Mouse (Mus musculus) ovary, adult 2 months (tissue): ENCODE data around the gene Trappc13. TPM values are rescaled to one million over a fixed set of nuclear protein-coding genes. Genes with fewer than 3 reads are reported as not detected.

Experiments used
- polyA plus RNA-seq: library from polyadenylated mRNA; depleted of rRNA; stranded (reverse); fragments of >200 nt; gene quantifications from 2 replicates; pipeline ENCODE4 v1.2.3, GENCODE M21; 2012; rRNA removed

The Trappc13 gene
- 4.7 and 6.6 TPM in 2 replicates for polyA plus RNA-seq

DNA sequence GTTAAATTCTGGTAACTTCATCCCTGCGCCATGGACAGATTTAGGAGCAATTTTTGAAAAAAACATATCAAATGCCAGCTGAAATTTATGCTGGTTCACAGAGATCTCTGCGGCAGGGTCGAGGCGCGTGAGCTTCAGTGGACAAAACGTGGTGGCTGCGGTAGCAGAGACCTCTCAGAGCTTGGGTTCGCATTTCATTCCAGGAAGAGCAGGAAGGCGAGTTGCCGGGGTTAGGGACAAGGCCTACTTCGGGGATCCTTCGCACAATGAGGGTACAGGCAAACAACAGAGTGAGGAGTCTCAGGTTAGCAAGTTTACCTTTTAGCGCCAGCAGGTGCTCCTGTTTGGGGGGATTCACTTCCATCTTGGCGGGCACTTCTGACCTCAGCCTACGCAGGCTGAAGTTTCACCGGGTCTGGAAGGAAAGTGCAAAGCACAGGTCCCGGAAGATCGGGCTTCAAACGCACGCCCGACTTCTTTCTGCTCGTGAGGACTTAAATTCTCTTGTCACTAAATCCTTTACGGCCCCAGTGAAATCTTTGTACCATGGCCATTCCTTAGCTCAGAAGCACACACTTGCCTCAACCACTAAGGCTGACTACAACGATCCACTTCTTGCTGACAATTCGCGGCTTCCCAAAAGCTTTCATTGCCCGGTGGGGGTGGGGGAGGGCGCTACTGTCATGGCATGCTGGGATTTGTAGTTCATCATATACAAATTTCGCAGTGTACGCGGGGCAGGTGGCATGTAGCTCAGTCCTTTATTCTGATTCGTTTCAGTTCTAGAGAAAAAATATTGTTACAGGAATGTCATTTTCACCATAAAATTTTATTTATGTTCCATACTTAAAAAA, at the start of gene Trappc13:
Gene Trappc13, minus strand, starts transcription at position 674 of the 854 bp plus-strand sequence.

DNA sequence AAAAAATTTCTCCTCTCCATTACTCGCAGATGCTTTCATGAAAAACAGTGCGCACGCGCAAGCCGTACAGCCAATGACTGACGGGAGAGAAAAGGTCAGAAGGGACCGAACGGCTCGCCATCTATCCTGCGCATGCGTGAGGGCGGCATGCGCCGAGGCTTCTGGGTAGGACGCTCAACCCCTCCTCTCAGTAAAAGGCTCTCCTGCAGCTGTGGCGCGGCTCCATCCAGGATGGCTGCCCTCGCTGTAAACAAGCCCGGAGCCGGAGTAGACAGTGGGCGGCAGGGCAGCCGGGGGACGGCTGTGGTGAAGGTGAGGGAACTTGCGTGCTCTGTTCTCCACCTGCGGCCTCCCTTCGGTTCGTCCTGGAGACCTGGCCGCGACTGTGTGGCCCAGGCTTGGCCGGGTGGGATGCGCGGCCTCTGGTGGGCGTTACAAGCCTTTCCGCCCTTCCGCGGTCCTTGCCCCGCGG, 417 bp upstream of the Trappc13 start, which contains the start of gene Trim23:
Gene Trim23, plus strand, starts transcription at position 148 of the 472 bp plus-strand sequence.

DNA sequence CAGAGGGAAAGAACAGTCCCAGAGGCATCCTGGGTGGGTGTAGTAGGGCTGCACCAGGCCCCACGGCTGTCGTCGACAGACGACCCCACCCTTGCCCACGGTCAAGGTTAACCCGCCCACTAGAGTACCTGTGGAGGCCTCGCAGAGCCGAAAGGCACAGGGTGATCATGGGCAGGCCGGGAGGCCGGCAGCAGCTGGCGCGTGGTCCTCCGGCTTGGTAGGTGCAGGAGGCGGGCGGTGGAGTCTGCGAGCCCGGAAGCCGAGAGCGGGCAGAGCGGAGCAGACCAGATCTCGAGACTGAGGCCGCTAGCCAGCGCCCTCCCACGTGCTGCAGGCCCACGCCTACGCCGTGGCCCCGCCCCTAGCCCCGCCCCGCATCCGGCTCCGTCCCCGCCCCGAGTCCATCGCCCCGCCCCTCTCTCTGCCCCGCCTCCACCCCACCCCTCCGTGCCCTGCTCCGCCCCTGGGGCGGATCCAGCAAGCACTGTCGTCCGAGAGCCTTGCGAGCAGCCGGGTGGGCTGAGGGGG, 68.9 kb downstream of the Trappc13 start, which contains the start of the genes Nln and Sgtb:
Gene Nln, minus strand, starts transcription at position 327 of the 528 bp plus-strand sequence.
Gene Sgtb, plus strand, starts transcription at position 454 of the 528 bp plus-strand sequence.

Other genes starting within 250 kb of the Trappc13 start
- 6.5 and 7.3 TPM in 2 replicates for gene Nln, start 68.9 kb downstream of the Trappc13 start, polyA plus RNA-seq
- 1.5 and 1.6 TPM in 2 replicates for gene Sgtb, start 68.7 kb downstream of the Trappc13 start, polyA plus RNA-seq
- 1.2 and 2.8 TPM in 2 replicates for gene Trim23, start 328 bp upstream of the Trappc13 start, polyA plus RNA-seq
- gene Cenpk, start 50.1 kb upstream of the Trappc13 start, polyA plus RNA-seq: 0.23 and 0.26 TPM in 2 replicates
- gene Ppwd1, start 50.4 kb upstream of the Trappc13 start, polyA plus RNA-seq: 0.53 and 0.66 TPM in 2 replicates
- gene Adamts6, start 109.4 kb upstream of the Trappc13 start, polyA plus RNA-seq: 3.9 and 4.9 TPM in 2 replicates